Mouse (Mus musculus) naive thymus-derived CD4-positive, alpha-beta T cell, adult 5 months (primary cell): Measurements from ENCODE around the gene Ap1ar. TPM values are rescaled to one million over a fixed set of nuclear protein-coding genes. Genes with fewer than 3 reads are reported as not detected.

Experiments
- polyA plus RNA-seq: library from polyadenylated mRNA; unstranded; fragments of 100-300 nt; shearing (Covaris generic); gene quantifications from one replicate; pipeline ENCODE4 v1.2.1, GENCODE M21; 2017

Ap1ar gene
- polyA plus RNA-seq: 51.6 TPM

DNA sequence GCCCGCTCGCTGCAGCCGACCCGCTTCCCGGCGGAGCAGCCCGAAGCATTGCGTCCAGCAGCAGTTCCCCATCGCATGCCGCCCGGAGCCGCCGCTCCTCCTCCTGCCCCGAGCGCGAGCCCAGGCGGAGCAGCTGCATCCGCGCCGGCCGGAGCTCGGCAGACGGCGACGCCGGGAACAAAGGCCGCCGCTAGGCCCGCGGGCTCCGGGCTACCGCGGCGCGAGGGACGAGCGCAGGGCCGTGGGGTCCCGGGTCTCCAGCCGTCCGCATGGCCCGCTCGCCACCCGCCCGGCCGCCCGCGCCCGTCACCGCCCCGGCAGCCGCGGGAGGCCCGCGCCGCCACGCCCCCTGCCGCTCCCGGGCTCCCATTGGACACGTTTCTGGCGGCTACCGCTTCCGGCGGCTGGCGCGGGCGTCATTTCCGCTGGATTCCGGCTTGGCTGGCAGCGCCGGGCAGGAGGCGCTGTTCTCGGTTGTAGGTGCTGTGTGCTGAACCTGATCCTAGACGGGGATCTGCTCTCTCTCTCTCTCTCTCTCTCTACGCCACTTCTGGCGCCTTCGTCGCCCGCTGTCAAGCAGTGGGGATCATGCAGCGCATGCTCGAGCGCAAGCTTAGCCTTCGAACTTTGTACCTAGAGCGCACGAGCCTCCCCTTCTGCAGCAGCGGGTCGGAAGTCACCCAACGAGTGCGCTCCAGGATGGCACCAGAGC, at the start of gene Ap1ar:
Gene Ap1ar (minus strand): TSS at position 370 of the 712 bp plus-strand sequence.

GRCm38 (mm10) chr3:127789500-127790191, 47.7 kb downstream of the Ap1ar start, which contains the start of gene Tifa:
Gene Tifa, plus strand, starts transcription at chr3:127789805.

GRCm38 (mm10) chr3:127780021-127780644, 57.2 kb downstream of the Ap1ar start, which contains the start of gene Alpk1:
Gene Alpk1, minus strand, starts transcription at chr3:127780527.

Other genes starting within 250 kb of the Ap1ar start
- not detected for gene Neurog2, start 204.4 kb downstream of the Ap1ar start, polyA plus RNA-seq
- 0.78 TPM for gene Alpk1, start 57.0 kb downstream of the Ap1ar start, polyA plus RNA-seq
- gene Tifa, start 47.7 kb downstream of the Ap1ar start, polyA plus RNA-seq: not detected
- gene Fam241a, start 58.8 kb upstream of the Ap1ar start, polyA plus RNA-seq: 34.5 TPM